Mouse (Mus musculus) urinary bladder, postnatal 10 days (tissue): Measurements from ENCODE around the gene Prkcb.
"Not testable (repeated sequence)": the region's sequence is repeated elsewhere in the genome, so short reads cannot be mapped to it uniquely, and the experiment has no call there.

ENCODE experiments used
- DNase-seq: peaks from one replicate; pipeline ENCODE4 v3.0.0; 2022; ENCODE audit warnings: low spot score

Prkcb gene

GRCm38 (mm10) chr7:122288605-122289242 lies at the start of gene Prkcb:
Gene Prkcb, plus strand, starts transcription at chr7:122288751.
- peak; percentile 24 for DNase-seq

GRCm38 (mm10) chr7:122238939-122239338 lies 49.6 kb upstream of the Prkcb start:
- no peak for DNase-seq

GRCm38 (mm10) chr7:122240413-122241119 lies 48.0 kb upstream of the Prkcb start:
- DNase-seq: no peak

GRCm38 (mm10) chr7:122242260-122242659 lies 46.3 kb upstream of the Prkcb start:
- DNase-seq: no peak

GRCm38 (mm10) chr7:122242744-122243143 lies 45.8 kb upstream of the Prkcb start:
- DNase-seq: not testable (repeated sequence)

GRCm38 (mm10) chr7:122244166-122244565 lies 44.4 kb upstream of the Prkcb start:
- DNase-seq: no peak

- DNase-seq: no peak
Measured at GRCm38 (mm10) chr7:122244584-122244983, 44.0 kb upstream of the Prkcb start.

GRCm38 (mm10) chr7:122245976-122246375 lies 42.6 kb upstream of the Prkcb start:
- no peak for DNase-seq

- DNase-seq: no peak
Measured at GRCm38 (mm10) chr7:122247254-122247864, 41.2 kb upstream of the Prkcb start.

- no peak for DNase-seq
Measured at GRCm38 (mm10) chr7:122249321-122249821, 39.2 kb upstream of the Prkcb start.

- peak; percentile 38 for DNase-seq
Measured at GRCm38 (mm10) chr7:122251197-122252011, 37.1 kb upstream of the Prkcb start.

GRCm38 (mm10) chr7:122256722-122257121 lies 31.8 kb upstream of the Prkcb start:
- DNase-seq: no peak

- DNase-seq: no peak
Measured at GRCm38 (mm10) chr7:122258521-122258920, 30.0 kb upstream of the Prkcb start.

GRCm38 (mm10) chr7:122260055-122260602 lies 28.4 kb upstream of the Prkcb start:
- no peak for DNase-seq

- DNase-seq: no peak
Measured at GRCm38 (mm10) chr7:122268983-122269486, 19.5 kb upstream of the Prkcb start.

- DNase-seq: no peak
Measured at GRCm38 (mm10) chr7:122272334-122272733, 16.2 kb upstream of the Prkcb start.

GRCm38 (mm10) chr7:122279580-122279979 lies 9.0 kb upstream of the Prkcb start:
- no peak for DNase-seq

- DNase-seq: no peak
Measured at GRCm38 (mm10) chr7:122280334-122280733, 8.2 kb upstream of the Prkcb start.

- no peak for DNase-seq
Measured at GRCm38 (mm10) chr7:122282584-122282983, 6.0 kb upstream of the Prkcb start.

GRCm38 (mm10) chr7:122287217-122287616 lies 1.3 kb upstream of the Prkcb start:
- DNase-seq: no peak

GRCm38 (mm10) chr7:122289243-122290111 lies 926 bp downstream of the Prkcb start:
- DNase-seq: no peak
